Mouse (Mus musculus) neutrophil, adult 5-6 weeks (primary cell): ENCODE measurements around the gene Sdhb. TPM values are rescaled to one million over a fixed set of nuclear protein-coding genes. Genes with fewer than 3 reads are reported as not detected.

Source experiments
- ATAC-seq: fragments of 151-379, 151-347 bp; 2 replicates; pipeline ENCODE4 v1.8.0; 2017; ENCODE audit warnings: mild to moderate bottlenecking, moderate TSS enrichment; ENCODE audit not compliant: insufficient number of reproducible peaks, poor library complexity, low FRiP score, severe bottlenecking; ENCODE audit errors: extremely low read depth
- total RNA-seq: library from RNA; stranded (forward); fragments of 200-1000 nt; gene quantifications from 2 replicates; pipeline ENCODE4 v1.2.3, GENCODE M21; 2017

Sdhb gene
- total RNA-seq, 1 experiment from 2014 or later: 72.5 TPM

DNA sequence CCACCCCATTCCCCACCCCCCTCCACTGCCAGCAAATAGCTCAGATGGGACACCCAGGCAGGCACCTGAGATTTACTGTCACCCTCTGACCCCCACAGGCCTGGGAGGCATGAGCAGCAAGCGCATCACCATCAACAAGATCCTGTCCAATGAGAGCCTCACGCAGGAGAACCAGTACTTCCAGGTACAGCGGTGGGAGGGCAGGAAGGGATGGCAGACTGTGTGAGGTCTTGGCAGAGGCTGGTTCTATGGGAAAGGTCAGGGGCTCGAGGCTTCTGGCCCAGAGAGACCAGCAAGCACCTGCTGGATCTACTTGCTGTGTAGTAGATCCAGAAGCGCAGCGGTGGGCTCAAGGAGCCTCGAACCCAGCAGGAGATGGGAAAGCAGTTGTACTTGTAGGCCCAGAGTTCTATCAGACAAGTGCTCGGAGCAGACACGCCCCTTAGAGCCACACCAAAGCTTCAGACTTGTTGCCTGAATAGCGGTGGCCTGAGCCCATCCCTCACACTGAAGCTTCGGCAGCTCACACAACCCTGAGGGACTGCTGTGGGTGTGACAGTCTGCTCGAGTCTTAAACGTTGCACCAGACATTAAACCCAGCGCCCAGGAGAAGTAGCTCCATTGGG lies 14.3 kb upstream of the Sdhb start:
- no peak for ATAC-seq

DNA sequence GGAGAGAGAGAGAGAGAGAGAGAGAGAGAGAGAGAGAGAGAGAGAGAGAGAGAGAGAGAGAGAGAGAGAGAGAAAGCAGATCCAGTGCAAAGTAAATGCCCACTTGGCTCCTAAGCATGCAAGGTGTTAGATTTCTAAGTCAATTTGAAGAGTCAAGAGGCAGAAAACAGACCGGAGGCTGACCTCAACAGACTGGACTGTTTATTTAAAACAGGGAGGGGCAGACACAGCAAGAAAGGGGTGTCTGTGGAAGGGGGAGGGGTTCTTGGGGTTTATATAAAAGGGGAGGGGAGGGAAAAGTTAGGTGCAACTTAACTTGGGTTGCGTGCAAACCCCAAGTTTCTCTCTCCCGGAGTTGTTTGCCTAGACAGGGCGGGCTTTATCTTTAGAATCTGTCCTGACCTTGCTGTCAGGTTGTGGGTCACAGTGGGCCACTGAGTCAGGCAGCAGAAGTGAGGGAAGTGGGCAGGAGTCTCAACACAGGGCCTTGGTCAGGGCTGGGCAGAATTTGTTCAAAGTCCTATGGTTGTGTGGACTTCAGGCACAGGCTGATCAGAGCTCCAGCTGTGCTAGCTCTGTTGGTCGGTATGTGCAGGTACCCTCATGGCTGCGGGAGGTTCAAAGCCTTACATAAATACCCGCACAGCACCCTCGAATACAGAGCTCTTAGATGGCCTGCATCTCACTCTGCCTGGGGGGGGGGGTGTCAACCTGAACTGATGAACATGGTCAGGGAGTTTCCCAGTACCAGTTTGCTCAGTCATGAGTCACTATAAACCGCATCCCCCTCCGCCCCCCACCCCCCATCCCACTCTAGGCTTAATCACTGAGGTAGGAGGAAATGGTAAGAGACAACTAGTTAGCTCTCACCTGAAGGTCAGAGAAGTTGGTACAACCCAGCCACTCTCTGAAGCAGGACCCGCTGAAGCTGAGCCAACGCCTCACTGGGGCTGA lies 13.2 kb upstream of the Sdhb start:
- peak; percentile 6; the same call in 1 of the 2 replicates for ATAC-seq

DNA sequence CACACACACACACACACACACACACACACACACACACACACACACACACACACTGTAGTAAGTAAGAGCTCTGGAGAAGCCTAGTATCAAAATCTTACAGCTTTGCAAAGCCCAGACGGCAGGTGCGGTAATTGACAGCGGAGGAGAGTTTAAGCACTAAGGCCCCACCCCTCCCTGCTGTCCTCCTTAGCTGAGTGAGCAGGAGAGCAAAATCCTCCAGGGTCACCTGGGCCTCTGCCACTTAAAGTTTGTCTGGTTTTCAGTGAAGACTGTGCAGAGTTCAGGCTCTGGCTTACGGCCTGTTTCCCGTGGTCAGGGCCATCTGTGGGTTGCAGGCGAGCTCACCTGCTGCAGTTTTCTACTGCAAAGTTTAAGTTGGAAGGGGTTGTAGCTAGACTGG lies 12.5 kb upstream of the Sdhb start:
- no peak for ATAC-seq

DNA sequence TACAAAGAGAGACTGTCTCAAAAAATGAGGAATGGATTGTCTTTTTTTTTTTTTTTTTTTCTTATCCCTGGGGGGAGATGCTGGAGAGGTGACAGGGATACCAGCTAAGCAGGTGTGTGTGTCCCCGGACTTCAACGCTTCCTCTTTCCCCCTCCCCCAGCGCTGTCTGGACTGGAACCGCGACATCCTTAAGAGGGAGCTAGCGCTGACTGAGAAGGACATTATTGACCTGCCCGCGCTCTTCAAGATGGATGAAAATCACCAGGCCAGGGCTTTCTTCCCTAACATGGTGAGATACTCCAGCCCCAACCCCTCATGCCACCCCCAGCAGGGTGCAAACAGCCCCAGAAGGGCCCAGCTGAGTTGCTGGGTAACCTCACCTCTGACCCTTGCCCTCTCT lies 12.0 kb upstream of the Sdhb start:
- no peak for ATAC-seq

DNA sequence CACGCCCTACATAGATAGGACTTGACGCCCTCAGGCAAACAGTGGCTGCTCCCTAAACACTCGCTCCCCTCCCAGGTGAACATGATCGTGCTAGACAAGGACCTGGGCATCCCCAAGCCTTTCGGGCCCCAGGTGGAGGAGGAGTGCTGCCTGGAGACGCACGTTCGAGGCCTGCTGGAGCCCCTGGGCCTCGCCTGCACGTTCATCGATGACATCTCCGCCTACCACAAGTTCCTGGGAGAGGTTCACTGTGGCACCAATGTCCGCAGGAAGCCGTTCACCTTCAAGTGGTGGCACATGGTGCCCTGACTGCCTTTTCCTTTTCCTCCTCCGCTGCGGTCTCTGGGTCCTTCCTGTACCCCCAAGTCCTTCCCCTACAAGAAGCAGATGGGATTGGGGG lies 11.4 kb upstream of the Sdhb start:
- no peak for ATAC-seq

DNA sequence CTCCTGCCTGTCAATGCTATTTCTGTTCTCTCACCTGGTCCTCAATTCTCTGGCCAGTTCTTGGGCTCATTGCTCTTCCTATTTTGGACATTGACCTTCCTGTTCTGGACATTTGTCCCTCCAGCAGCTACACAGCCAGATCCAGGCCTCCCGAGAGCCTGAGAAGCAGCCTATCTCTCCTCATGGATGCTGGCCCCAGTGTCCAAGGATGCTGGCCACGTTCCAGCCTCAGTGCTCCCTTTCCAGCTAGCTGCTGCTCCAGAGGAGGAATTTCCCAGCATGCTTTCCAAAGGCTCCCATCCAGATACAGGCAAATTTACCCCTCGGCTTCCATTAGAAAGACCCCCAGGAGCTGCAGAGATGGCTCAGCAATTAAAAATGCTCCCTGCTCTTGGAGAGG lies 10.4 kb upstream of the Sdhb start:
- ATAC-seq: no peak

DNA sequence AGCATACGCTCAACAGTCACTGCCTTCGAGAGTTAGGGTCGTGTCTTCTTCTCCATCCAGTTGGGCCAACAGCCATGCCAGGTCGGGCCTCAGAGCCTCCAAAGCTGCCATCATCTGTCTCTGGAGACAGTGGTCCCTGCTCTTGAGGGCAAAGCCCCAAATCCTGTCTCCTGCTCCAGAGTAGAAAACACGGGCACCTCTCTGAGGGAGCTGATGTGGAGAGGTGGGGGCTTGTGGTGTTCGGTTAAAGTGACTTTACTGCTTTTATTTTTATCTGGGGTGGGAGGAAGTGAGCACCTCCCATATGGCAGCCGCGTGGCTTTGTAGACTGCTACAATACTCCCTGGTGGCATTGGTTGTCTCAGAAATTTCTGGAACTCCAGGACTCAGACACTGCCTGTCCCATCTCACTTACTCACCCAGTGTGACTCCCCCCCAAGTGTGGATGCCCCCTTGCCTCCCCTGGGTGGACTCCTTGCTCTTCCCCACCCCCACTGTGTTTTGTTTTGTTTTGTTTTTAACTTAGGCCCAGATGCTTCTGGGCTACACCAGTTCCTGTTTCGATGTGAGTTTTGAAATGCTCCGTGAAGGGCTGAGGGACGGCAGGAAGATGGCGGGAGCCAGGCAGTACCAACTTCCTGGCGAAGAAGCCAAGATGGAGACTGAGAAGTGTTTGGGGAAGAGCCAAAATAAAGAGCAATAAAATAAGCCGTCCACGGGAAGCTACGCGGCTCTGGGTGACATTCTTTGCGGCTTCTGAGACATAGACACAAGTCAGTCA lies 9.0 kb upstream of the Sdhb start:
- ATAC-seq: peak; percentile 61

DNA sequence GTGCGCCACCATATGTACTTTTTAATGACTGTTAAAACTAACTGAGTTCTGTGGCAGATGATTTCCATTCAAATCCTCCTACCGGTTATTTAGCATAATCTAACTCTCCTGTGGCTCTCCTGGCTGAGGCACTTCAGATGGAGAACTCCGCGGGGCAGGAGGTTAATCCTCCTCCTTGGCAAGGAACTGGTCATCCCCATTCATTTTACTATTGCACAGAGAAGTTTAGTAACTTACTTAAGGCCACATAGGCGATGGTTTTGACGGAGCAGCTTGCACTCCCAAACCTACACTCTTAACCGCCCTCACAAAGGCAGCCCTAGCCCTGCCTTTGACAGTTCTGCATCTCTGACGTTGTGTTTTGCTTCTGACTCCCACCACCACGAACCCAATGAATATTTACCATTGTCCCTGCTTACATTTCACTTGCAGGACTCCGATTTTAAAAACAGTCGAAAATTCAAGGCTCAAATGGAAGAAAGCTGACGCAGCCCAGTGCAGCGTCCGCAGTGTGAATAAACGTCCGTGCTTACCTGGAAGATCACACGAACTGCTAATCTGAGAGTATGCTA lies 3.8 kb upstream of the Sdhb start:
- no peak for ATAC-seq

DNA sequence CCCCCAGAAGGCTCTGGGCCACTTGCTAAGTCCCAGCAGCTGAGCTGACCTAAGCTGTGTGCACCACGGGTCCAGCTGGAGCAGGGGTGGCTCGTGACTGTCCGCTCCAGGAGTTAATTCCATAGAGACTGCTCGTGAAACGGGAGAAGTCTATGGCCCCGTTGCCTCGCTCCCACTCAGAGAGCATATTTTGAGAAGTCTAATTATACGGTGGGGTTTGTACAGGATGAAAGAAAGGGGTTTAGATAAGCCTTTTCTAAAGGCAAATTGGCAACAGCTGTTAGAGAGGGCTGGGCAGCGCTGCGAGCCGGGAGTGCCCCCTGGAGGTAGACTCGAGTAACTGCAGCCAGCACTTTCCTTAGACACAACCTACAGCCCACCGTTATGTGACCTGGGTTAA lies 3.3 kb upstream of the Sdhb start:
- ATAC-seq: peak; percentile 58; the same call in 1 of the 2 replicates

DNA sequence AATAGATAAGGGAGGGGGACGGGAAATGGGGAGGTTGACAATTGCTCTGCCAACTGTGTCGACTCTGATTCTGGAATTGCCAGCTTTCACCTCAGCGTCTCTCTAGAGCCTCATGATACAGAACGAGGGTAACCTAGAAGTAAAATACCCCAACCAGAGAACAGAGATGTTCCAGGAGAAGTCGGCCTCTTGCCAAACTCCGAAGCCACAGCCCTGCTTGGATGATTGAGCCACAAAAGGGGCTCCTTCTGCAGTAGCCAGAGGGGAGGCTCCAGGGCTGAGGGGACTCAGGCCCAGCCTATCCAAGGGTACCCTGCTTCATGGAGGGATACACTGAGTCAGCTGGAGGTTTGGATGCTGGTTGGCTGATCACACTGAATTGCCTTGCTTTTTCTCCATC lies 2.7 kb upstream of the Sdhb start:
- ATAC-seq: no peak

DNA sequence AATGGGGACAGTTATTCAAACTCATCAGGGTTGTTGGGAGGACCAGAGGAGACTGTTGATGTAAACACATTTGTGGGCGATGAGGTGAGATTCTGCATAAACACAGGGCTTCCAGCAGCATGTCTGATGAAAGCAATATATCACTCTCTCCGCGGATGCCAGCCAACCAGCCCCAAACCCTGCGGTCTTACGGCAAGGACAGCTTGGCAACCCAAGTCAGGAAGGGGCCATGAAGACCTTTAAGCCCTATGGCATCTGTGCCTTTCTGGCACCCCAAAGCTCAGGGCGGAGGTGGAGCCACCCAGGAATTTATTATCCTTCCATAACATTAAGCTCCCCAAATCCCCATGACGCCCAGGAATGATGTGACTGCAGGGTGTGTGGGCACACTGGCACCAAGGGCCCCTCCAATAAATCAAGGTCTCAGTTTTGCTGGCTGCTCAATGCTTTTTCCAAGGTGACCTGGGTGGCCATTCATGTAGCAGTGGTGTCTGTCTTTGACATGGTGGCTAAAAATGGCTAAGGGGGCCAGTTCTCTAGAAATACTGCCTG lies 1.8 kb upstream of the Sdhb start:
- no peak for ATAC-seq

DNA sequence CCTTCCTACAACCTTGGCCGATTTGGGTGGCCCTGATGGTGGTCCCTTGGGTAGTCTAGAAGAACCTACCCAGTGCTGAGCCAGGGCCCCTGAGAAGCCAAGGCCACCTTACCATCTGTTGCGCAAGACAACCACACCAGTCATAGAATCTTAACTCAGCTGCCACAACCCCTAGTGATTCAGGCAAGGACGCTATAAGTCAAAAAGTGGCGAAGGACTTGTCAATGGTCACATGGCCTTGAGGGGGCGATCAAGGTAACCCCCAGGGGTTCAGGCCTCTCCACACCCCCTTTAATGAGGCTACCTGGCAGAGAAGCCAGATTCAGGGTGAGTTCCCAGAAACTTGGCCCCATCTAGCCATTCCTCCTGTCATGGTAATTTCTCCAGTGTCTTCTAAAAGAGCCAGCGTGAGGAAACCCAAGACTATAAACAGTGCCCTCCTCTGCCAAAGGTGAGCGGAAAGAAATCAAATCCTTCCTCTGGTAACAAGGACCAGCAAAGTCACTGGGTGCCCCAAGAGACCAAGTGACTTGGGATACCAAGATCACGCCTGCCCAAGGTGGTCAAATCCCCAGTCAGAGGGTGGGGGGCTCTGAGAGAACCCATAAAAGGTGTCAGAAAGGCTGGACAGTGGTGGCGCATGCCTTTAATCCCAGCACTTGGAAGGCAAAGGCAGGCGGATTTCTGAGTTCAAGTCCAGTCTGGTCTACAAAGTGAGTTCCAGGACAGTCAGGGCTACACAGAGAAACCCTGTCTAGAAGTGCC lies 1.1 kb upstream of the Sdhb start:
- ATAC-seq: no peak

DNA sequence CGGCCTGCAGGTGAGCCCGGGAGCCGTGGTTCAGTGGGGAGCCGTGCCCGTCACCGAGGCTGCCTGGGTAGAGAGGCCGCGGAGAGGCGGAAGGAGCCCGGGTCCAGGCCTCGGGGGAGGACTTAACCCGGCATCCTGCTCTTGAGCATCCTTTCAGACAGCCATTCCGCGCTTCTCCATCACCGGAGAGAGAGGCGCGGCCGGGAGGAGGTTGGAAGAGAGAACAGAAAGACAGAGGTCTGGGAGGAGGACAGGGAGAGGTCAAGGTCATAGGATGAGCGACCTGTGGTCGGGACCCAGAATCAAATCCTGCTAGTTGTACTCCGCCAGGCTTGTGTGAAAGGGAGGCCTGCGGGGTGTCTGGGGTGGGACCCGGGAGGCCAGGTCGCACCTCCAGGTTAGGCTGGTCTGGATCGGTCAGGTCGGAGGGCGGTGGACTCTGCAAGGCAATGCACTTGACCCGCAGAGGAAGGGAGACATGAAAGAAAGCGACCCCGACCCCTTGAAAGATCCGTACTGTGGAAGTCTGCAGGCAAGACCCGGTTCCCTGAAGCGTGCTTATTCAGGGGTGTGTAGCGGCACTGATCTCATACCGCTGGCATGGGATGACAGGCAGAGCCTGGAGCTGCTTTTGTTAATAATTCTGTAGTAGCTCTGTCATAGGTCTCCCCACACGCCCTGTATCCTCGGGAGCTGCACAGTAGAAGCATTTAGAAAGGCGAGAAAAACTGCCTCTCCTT lies 634 bp downstream of the Sdhb start:
- ATAC-seq: no peak; the same call in 1 of the 2 replicates

DNA sequence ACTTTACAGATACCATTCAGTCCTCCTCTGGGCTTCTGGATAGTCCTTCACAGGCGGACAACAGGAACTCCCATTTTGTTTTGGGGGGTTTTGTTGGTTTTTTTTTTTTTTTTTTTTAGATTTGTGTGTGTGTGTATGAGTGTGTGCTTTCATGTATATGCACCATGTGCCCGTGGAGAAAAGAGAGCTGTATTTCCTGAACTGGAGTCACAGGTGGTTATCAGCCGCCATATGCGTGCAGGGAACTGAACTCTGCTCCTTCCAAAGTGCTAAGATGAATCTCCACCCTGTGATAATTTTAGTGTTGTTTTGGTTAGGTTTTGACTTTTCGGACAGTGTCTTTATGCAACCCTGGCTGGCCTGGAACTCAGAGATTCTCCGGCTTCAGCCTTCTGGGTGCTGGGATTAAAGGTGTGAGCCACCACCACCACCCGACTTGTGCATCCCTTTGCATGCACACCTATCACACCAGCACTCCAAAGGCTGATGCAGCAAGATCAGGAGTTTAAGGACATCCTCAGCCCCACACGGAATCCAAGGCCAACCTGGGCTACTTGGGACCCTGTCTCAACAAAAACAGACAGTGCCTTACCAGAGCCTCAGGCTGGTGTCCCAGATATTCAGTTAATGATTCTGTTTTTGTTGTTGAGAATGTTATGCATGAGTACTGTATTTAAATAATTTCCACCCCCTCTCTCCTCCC lies 1.4 kb downstream of the Sdhb start:
- ATAC-seq: no peak

DNA sequence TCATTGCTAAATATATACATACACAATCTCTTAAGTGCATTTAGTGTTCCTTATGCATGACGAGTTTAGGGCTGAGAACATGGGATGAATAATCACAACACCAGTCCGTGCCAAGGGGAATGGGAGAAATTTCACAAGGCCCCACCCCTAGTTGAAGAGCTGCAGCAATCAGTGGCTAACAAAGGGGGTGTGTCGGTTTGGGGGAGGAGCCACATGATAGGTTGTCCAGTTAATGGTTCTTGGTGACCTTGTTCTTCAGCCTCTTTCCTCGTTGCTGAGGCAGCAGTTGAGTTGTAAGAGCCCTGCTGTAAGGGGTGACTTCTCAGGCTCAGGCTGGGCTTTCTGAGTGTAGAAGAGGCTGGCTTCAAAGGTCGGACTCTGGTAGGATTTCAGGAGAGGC lies 1.9 kb downstream of the Sdhb start:
- no peak for ATAC-seq

DNA sequence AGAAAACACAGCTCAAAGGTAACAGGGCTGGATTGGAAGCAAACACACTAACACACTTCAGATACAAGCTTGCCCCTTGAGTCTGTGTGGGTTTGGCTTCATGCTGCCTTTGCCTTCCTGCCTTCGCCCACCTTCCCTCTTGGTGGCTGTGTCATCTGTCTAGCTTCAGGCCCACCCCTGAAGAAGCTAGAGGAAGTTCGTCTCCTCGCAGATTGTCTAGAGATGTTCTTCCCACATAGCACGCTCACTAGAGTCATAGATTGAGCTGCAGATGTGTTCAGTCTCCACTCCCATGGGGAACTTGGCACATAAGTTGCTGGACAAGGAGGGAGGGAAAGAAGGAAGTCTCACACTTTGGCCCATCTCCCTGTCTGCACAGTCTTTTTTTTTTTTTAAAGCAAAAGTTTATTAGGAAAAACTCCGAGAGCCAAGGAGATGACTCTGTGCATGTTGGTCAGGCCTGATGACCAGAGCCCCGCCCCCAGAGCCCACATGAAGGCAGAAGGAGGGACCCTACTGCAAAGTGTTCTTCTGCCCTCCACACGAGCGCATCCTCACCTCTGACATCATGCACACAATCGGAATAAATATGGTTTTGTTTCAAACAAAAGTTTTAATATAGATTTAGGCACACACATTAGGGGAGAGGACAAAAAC lies 3.1 kb downstream of the Sdhb start:
- no peak for ATAC-seq

DNA sequence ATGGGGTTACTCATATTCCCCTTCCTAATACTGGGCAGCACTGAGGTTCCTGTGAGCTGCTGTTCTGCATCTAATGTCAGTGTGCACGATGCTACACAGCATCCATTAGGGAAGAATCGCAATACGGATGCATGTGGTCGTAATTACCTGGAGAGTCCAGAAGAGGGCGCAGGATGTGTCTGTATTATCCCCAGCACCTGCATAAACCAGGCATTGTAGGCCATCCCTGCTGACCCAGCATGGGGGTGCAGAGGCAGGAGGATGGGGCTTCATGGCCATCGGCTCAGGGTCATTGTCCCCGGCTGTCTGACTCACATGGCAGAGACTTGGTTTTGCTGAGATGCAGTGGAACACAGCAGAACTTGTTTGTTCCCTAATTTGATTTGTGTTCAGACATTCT lies 3.6 kb downstream of the Sdhb start:
- peak; percentile 47; the same call in 1 of the 2 replicates for ATAC-seq
